Mouse (Mus musculus): ENCODE measurements at regions not wholly inside any gene's neighbourhood (a gene's known extent, or its start where the extent isn't known, plus 50 kb on each side); places are given as distances from the start of the nearest gene placed in this dataset.

DNA sequence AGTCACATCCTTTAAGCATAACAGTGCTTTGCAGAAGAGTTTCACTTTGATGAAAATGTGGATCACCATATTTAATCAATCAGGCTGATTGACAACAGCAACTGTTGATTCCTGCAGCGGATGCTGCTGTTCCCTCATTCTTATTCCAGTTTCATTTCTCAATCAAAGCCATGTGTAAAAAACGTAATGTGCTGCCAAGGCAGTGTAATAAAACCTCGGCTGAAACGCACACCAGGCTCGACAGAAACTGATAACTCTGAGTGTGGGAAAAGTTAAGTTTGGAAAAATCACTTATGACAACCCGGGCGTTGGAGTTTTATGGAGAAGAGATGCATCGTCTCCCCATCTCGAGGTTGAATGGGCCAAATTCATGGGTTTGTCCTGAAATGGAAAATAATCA lies 78.2 kb downstream of the Insig2 start:
- TF ChIP-seq CTCF (IDR thresholded peaks at IDR 0.05; ENCODE audit: extremely low read depth, insufficient read length, insufficient replicate concordance, low read depth, low read length) (no peak), POLR2A (IDR thresholded peaks at IDR 0.05; ENCODE audit: low read depth, low read length) (no peak)

All from small intestine, adult 2 months (tissue).